Mouse (Mus musculus): ENCODE data around the gene Gm3072.
"Not testable (repeated sequence)": the region's sequence is repeated elsewhere in the genome, so short reads cannot be mapped to it uniquely, and the experiment has no call there.

GRCm38 (mm10) chr14:41630144-41630543 is 5.7 kb upstream of the Gm3072 start:
- not testable (repeated sequence) for TF ChIP-seq CTCF (IDR thresholded peaks at IDR 0.05; ENCODE audit: low read depth, low read length); POLR2A (IDR thresholded peaks at IDR 0.05; ENCODE audit: insufficient read depth, low read length)
